Mouse (Mus musculus): Measurements from ENCODE around the gene Sik1. TPM values are rescaled to one million over a fixed set of nuclear protein-coding genes. Genes with fewer than 3 reads are reported as not detected.

Sik1 gene
- total and polyA plus RNA-seq, 3 experiments = 17.1 to 56.9 (median 36.7) TPM

DNA sequence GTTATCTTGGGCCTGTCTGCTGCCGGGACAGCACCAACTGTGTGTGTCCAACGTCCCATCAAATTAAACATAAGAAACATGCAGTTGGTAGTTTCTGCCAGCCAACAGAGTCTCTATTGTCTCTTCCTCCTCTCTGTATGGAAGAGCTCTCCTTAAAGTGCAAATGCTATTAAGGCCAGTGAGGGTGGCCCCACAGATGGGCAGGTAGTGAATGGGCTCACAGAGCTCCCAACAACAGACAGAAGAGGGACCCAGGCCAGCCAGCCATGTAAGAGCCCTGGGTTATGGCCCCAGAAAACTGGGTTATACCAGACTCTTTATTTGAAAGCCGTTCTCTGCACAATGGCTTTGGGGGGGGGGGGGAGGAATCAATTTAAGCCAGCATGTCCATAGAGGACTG lies 21.2 kb upstream of the Sik1 start:
- dilution Hi-C loops (cut with MboI; ENCODE audit: extremely low pct_ligation_motif_present, extremely low pct_unique_long_range_greater_than_20kb, low sequenced_read_pairs) (no loop called here), in situ Hi-C loops (cut with MboI; ENCODE audit: low pct_ligation_motif_present, low pct_unique_long_range_greater_than_20kb, low sequenced_read_pairs) (no loop called here)
- no peaks in the 10 kb centered on the region for H3K27me3 ChIP-seq (replicated peaks)
- no peak for TF ChIP-seq UBTF (IDR thresholded peaks at IDR 0.05; ENCODE audit: low read depth, low read length)
- TF ChIP-seq CTCF (conservative IDR thresholded peaks at IDR 0.05 in 1 of 2, IDR thresholded peaks at IDR 0.05 in 1 of 2; ENCODE audit: low read depth in 2 of 2, low read length in 2 of 2) = no peak
- TF ChIP-seq EP300 (IDR thresholded peaks at IDR 0.05; ENCODE audit: low read length) = no peak
- TF ChIP-seq CHD1 (IDR thresholded peaks at IDR 0.05; ENCODE audit: low read depth, low read length) = 0 out of 2 replicates have a peak, but pooled peaks have one; percentile 67
- TF ChIP-seq ZMIZ1 (IDR thresholded peaks at IDR 0.05; ENCODE audit: low read depth, low read length) = no peak
- no peak for TF ChIP-seq POLR2AphosphoS2 (IDR thresholded peaks at IDR 0.05; ENCODE audit: low read depth, low read length)
- peak overlapping the region; percentile 30; the same call in 1 of the 2 replicates for H3K4me2 ChIP-seq (ENCODE audit: insufficient read depth, low read depth, poor library complexity, severe bottlenecking)
- H3K9ac ChIP-seq (ENCODE audit: insufficient read depth, low read depth) = peak overlapping the region; percentile 6; the same call in 1 of the 2 replicates
- no peaks in the 10 kb centered on the region for H3K79me2 ChIP-seq (replicated peaks; ENCODE audit: control insufficient read depth, extremely low read depth, insufficient read depth, poor library complexity, severe bottlenecking)
- DNase-seq (ENCODE audit: extremely low read depth) = no peak
- peak overlapping the region in 1 of 3 experiments; percentile 0 for H3K4me3 ChIP-seq (replicated peaks in 1 of 3; ENCODE audit: low read depth in 2 of 3, low read length in 2 of 3, poor library complexity in 1 of 3)
- peaks cover 64 to 77% of the 10 kb centered on the region in 2 experiments for H3K4me1 ChIP-seq (ENCODE audit: control insufficient read depth in 1 of 2, insufficient read depth in 2 of 2)
- peaks cover 4% of the 10 kb centered on the region for H3K9me3 ChIP-seq (replicated peaks; ENCODE audit: low read length)
- peaks cover 0 to 6% of the 10 kb centered on the region in 2 experiments for H3K36me3 ChIP-seq (replicated peaks in 1 of 2; ENCODE audit: control insufficient read depth in 1 of 2, insufficient read depth in 1 of 2, low read length in 1 of 2)
- H3K27ac ChIP-seq (ENCODE audit: insufficient read depth, low read depth) = peak overlapping the region; percentile 98

- Histone ChIP-seq H3K27ac (ENCODE audit: insufficient read depth, low read depth) (peak overlapping the region; percentile 98), H3K27me3 (replicated peaks) (no peaks in the 10 kb centered on the region), H3K4me3 (replicated peaks in 1 of 3; ENCODE audit: low read depth in 2 of 3, low read length in 2 of 3, poor library complexity in 1 of 3) (peak overlapping the region in 1 of 3 experiments; percentile 18), H3K9me3 (replicated peaks; ENCODE audit: low read length) (no peaks in the 10 kb centered on the region), H3K79me2 (replicated peaks; ENCODE audit: control insufficient read depth, extremely low read depth, insufficient read depth, poor library complexity, severe bottlenecking) (no peaks in the 10 kb centered on the region), H3K9ac (ENCODE audit: insufficient read depth, low read depth) (peak overlapping the region; percentile 24; the same call in 1 of the 2 replicates), H3K4me1 (ENCODE audit: control insufficient read depth in 1 of 2, insufficient read depth in 2 of 2) (peaks cover 68 to 81% of the 10 kb centered on the region in 2 experiments), H3K4me2 (ENCODE audit: insufficient read depth, low read depth, poor library complexity, severe bottlenecking) (peak overlapping the region; percentile 29; the same call in 1 of the 2 replicates), H3K36me3 (replicated peaks in 1 of 2; ENCODE audit: control insufficient read depth in 1 of 2, insufficient read depth in 1 of 2, low read length in 1 of 2) (peaks cover 0 to 3% of the 10 kb centered on the region in 2 experiments)
- DNase-seq (ENCODE audit: extremely low read depth) = peak; percentile 95
- in situ Hi-C loops (cut with MboI; ENCODE audit: low pct_ligation_motif_present, low pct_unique_long_range_greater_than_20kb, low sequenced_read_pairs) = no loop called here
- dilution Hi-C loops (cut with MboI; ENCODE audit: extremely low pct_ligation_motif_present, extremely low pct_unique_long_range_greater_than_20kb, low sequenced_read_pairs) = no loop called here
- TF ChIP-seq CHD1 (IDR thresholded peaks at IDR 0.05; ENCODE audit: low read depth, low read length) (0 out of 2 replicates have a peak, but pooled peaks have one; percentile 49), ZNF384 (IDR thresholded peaks at IDR 0.05; ENCODE audit: low read depth, low read length) (peak; percentile 29; the same call in 1 of the 2 replicates), POLR2A (IDR thresholded peaks at IDR 0.05; ENCODE audit: low read depth, low read length) (no peak; the same call in 1 of the 2 replicates), SMC3 (IDR thresholded peaks at IDR 0.05; ENCODE audit: low read depth, low read length) (no peak; the same call in none of the 2 replicates), TCF12 (IDR thresholded peaks at IDR 0.05; ENCODE audit: low read depth, low read length) (peak; percentile 99), CHD2 (IDR thresholded peaks at IDR 0.05; ENCODE audit: low read length) (peak; percentile 93), MXI1 (IDR thresholded peaks at IDR 0.05; ENCODE audit: low read depth, low read length) (peak; percentile 53), GABPA (IDR thresholded peaks at IDR 0.05; ENCODE audit: insufficient replicate concordance, low read depth, low read length) (no peak), RAD21 (IDR thresholded peaks at IDR 0.05; ENCODE audit: low read depth, low read length) (no peak; the same call in none of the 2 replicates), ETS1 (conservative IDR thresholded peaks at IDR 0.05; ENCODE audit: low read depth, low read length) (peak; percentile 99), UBTF (IDR thresholded peaks at IDR 0.05; ENCODE audit: low read depth, low read length) (0 out of 2 replicates have a peak, but pooled peaks have one; percentile 33), EP300 (IDR thresholded peaks at IDR 0.05; ENCODE audit: low read length) (peak; percentile 98), MEF2A (IDR thresholded peaks at IDR 0.05; ENCODE audit: borderline replicate concordance, low read depth, low read length) (peak; percentile 94), USF2 (conservative IDR thresholded peaks at IDR 0.05; ENCODE audit: low read depth, low read length) (no peak), MAX (IDR thresholded peaks at IDR 0.05; ENCODE audit: low read length) (peak; percentile 78), ZKSCAN1 (IDR thresholded peaks at IDR 0.05; ENCODE audit: borderline replicate concordance, low read depth, low read length) (no peak), ZMIZ1 (IDR thresholded peaks at IDR 0.05; ENCODE audit: low read depth, low read length) (peak; percentile 68; the same call in 1 of the 2 replicates), NRF1 (IDR thresholded peaks at IDR 0.05; ENCODE audit: low read depth, low read length) (no peak), NELFE (IDR thresholded peaks at IDR 0.05; ENCODE audit: low read depth, low read length) (peak; percentile 35; the same call in 1 of the 2 replicates), JUND (conservative IDR thresholded peaks at IDR 0.05; ENCODE audit: low read depth, low read length) (0 out of 2 replicates have a peak, but pooled peaks have one; percentile 65), MAFK (IDR thresholded peaks at IDR 0.05; ENCODE audit: insufficient replicate concordance, low read length) (peak; percentile 79), KAT2A (IDR thresholded peaks at IDR 0.05; ENCODE audit: insufficient replicate concordance, low read length) (0 out of 2 replicates have a peak, but pooled peaks have one; percentile 65), SIN3A (IDR thresholded peaks at IDR 0.05; ENCODE audit: low read length) (peak; percentile 95), MAZ (IDR thresholded peaks at IDR 0.05; ENCODE audit: low read depth, low read length) (peak; percentile 76; the same call in 1 of the 2 replicates), IRF4 (IDR thresholded peaks at IDR 0.05; ENCODE audit: low read depth, low read length) (peak; percentile 93), TBP (conservative IDR thresholded peaks at IDR 0.05; ENCODE audit: low read depth, low read length) (no peak), RCOR1 (conservative IDR thresholded peaks at IDR 0.05; ENCODE audit: low read depth, low read length) (peak; percentile 93), POLR2AphosphoS2 (IDR thresholded peaks at IDR 0.05; ENCODE audit: low read depth, low read length) (0 out of 2 replicates have a peak, but pooled peaks have one; percentile 25), ZC3H11A (IDR thresholded peaks at IDR 0.05; ENCODE audit: low read depth, low read length) (no peak)
These were observed 19.8 kb upstream of the Sik1 start for GRCm38 (mm10) chr17:31875326-31875930.

All from CH12.LX (cell line).